Mouse (Mus musculus) monocyte, adult 5-6 weeks (primary cell): ENCODE results near the gene Mrgpra4. TPM values are rescaled to one million over a fixed set of nuclear protein-coding genes. Genes with fewer than 3 reads are reported as not detected.

Source experiments
- ATAC-seq: fragments of 153-309, 156-312 bp; replicated peaks from 2 replicates; pipeline ENCODE4 v1.8.0; 2017; ENCODE audit warnings: mild to moderate bottlenecking; ENCODE audit not compliant: low TSS enrichment, insufficient number of reproducible peaks, severe bottlenecking, poor library complexity, low FRiP score
- total RNA-seq: library from RNA; stranded (forward); fragments of 200-1000, 200-491, 200-594 nt; gene quantifications from 3 replicates; pipeline ENCODE4 v1.2.3, GENCODE M21; 2017

Mrgpra4 gene
- not detected in 3 replicates for total RNA-seq

- ATAC-seq, result no peak
Measured at GRCm38 (mm10) chr7:47981995-47982394, at the start of gene Mrgpra4. Gene Mrgpra4, minus strand, starts transcription at chr7:47982095.

DNA sequence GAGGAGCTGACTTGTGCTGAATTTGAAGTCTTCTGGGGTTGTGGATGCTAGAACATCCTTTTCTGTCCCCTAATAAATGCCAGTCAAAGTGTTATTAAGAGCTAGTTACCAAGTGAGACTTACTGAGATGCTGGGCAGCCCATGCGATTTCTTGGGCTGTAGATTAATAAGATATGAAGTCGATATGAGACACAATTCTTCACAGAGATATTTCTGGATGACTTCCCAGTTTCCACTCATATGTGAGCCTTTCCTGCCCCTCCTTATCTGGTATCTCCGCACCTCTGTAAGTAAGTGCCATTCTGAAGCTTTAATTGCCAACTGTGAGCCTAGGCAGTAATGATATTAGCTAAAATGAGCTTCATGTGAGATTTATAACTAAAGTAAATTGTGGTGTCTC lies 45.6 kb upstream of the Mrgpra4 start, which contains the start of gene Mrgprx1:
Mrgprx1 (minus strand) TSS at position 101 of the 400 bp plus-strand sequence.
- ATAC-seq, result no peak

GRCm38 (mm10) chr7:48017874-48018273 lies 36.0 kb upstream of the Mrgpra4 start:
- ATAC-seq, result no peak

GRCm38 (mm10) chr7:47995689-47996088 lies 13.8 kb upstream of the Mrgpra4 start:
- ATAC-seq, result no peak

DNA sequence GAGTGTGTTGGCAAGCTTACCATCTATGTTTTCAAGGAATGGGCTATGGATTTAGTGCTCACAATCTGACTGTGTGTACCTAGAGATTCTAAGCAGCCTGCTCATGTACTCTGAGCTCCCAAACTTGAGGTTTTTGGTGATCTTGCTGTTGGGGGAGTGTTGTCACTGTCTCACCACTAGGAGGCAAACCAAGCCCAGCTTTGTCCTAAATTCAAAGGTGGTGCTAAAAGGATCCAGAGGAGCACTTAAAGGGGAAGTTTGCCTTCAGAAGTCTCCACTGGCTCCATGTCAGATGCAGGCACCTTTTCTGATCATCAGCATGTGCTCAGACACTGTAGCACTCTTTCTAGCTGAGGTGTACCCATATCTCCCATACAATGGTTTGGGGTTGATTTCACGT lies 4.9 kb upstream of the Mrgpra4 start:
- no peak for ATAC-seq

Other genes with a start within 250 kb of the Mrgpra4 start
- not detected in 3 replicates for gene Mrgprx1, start 45.5 kb upstream of the Mrgpra4 start, total RNA-seq
- not detected in 3 replicates for gene Mrgprb5, start 186.9 kb upstream of the Mrgpra4 start, total RNA-seq
- not detected in 3 replicates for gene Mrgprb4, start 217.2 kb upstream of the Mrgpra4 start, total RNA-seq